ENCODE assay signal across 15 mouse cellular contexts in the genomic region with DNA sequence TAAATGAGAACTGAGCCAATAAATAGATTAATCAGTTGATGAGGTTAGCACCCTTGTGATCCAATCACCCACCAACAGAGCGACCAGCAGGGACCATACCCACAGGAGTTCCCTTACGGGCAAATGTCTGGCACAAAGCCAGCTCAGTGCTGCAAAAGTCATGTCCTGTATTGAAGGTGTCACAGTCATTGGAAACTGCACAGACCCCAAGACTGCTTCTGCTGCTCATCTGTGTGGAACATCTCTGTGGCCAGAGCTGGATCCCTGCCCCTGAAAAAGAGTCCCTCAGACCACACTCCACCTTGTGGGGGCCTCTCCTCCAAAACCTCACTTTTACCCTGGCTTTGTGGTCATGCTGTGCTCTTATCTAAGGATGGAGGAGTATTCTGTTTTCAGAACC.
DNase-seq lines count a peak whose midpoint lies in the region; ATAC-seq and TF ChIP-seq lines count a peak whose summit lies in the region.
"Had no signal": no experiment of that assay in that cellular context is flagged by ENCODE, and none has a peak within 500 bp of the region (broad histone marks: within the 10 kb centered on the region; RNA-seq: fewer than 3 reads in every experiment).

No protein-coding gene starts in this region.

- H3K27ac ChIP-seq in heart, embryonic 10.5 days = peak overlapping the region; percentile 74
- peak overlapping the region; percentile 6 for H3K27ac ChIP-seq in MEL (ENCODE audit: control insufficient read depth, low read depth, low read length)
- peak overlapping the region; percentile 90 for H3K27ac ChIP-seq in heart, postnatal 0 days (ENCODE audit: low read depth)
- H3K27ac ChIP-seq: limb, embryonic 12.5 days; neural tube, embryonic 12.5 days had no signal

- H3K9me3 ChIP-seq in heart, embryonic 10.5 days = no peaks in the 10 kb centered on the region
- H3K9me3 ChIP-seq in MEL (replicated peaks; ENCODE audit: insufficient read depth, low read length) = no peaks in the 10 kb centered on the region
- no peaks in the 10 kb centered on the region for H3K9me3 ChIP-seq in heart, postnatal 0 days (replicated peaks; ENCODE audit: control insufficient read depth, low read length)
- H3K9me3 ChIP-seq: limb, embryonic 12.5 days; neural tube, embryonic 12.5 days had no signal

- TF ChIP-seq RAD21 in MEL (IDR thresholded peaks at IDR 0.05; ENCODE audit: low read depth, low read length) = no peak

- H3K9ac ChIP-seq in MEL (ENCODE audit: control insufficient read depth, low read depth, low read length, poor library complexity, severe bottlenecking) = no peak overlapping the region
- no peak overlapping the region for H3K9ac ChIP-seq in heart, postnatal 0 days (replicated peaks; ENCODE audit: low read depth, low read length)
- H3K9ac ChIP-seq: limb, embryonic 12.5 days; neural tube, embryonic 12.5 days had no signal

- no peak; a peak in 1 of 4 replicates for TF ChIP-seq POLR2A in MEL (IDR thresholded peaks at IDR 0.05; ENCODE audit: control insufficient read depth in 1 of 2, insufficient read depth in 1 of 2, low read depth in 1 of 2, low read length in 2 of 2, poor library complexity in 1 of 2)

- intact Hi-C loops in heart, postnatal 25 days (cut with DNase I) = no loop called here

- 37% methylated on average over 2 of the region's 2 CpGs for WGBS in heart, embryonic 10.5 days
- WGBS in heart, postnatal 0 days = 18% methylated on average over 2 of the region's 2 CpGs

- peaks cover 6% of the 10 kb centered on the region; the same call in 1 of the 2 replicates for H3K79me2 ChIP-seq in MEL (ENCODE audit: control insufficient read depth, insufficient read depth, low read length, poor library complexity)

- TF ChIP-seq EP300 in MEL (IDR thresholded peaks at IDR 0.05; ENCODE audit: low read depth in 1 of 2, low read length in 2 of 2) = peak in 1 of 2 experiments; percentile 61; a peak in 3 of 4 replicates
- TF ChIP-seq EP300 in heart, postnatal 0 days (IDR thresholded peaks at IDR 0.05; ENCODE audit: low read depth) = no peak

- no peaks in the 10 kb centered on the region for H3K36me3 ChIP-seq in heart, embryonic 10.5 days
- H3K36me3 ChIP-seq in MEL (ENCODE audit: control insufficient read depth in 1 of 2, insufficient read depth in 2 of 2, low read length in 2 of 2) = peaks cover 2 to 71% of the 10 kb centered on the region in 2 experiments; a peak in 2 of 4 replicates
- H3K36me3 ChIP-seq in heart, postnatal 0 days (replicated peaks; ENCODE audit: control insufficient read depth, insufficient read depth, low read length) = no peaks in the 10 kb centered on the region
- H3K36me3 ChIP-seq: limb, embryonic 12.5 days; neural tube, embryonic 12.5 days had no signal

- H3K27me3 ChIP-seq in heart, embryonic 10.5 days (ENCODE audit: insufficient read depth, poor library complexity, severe bottlenecking) = no peaks in the 10 kb centered on the region
- no peaks in the 10 kb centered on the region for H3K27me3 ChIP-seq in MEL (ENCODE audit: control insufficient read depth in 1 of 2, insufficient read depth in 2 of 2, low read length in 2 of 2)
- H3K27me3 ChIP-seq in heart, postnatal 0 days (ENCODE audit: control insufficient read depth, insufficient read depth, low read length) = no peaks in the 10 kb centered on the region
- H3K27me3 ChIP-seq: neural tube, embryonic 12.5 days had no signal

- H3K4me3 ChIP-seq in heart, embryonic 10.5 days = no peak overlapping the region
- no peak overlapping the region for H3K4me3 ChIP-seq in MEL (ENCODE audit: control insufficient read depth in 1 of 2, insufficient read depth in 1 of 2, low read depth in 2 of 2, low read length in 2 of 2)
- no peak overlapping the region for H3K4me3 ChIP-seq in heart, postnatal 0 days (ENCODE audit: low read depth, low read length)
- H3K4me3 ChIP-seq: limb, embryonic 12.5 days; neural tube, embryonic 12.5 days had no signal

- TF ChIP-seq CTCF in MEL (IDR thresholded peaks at IDR 0.05 in 2 of 3, conservative IDR thresholded peaks at IDR 0.05 in 1 of 3; ENCODE audit: control insufficient read depth in 1 of 3, insufficient read depth in 1 of 3, low read depth in 2 of 3, low read length in 3 of 3, poor library complexity in 1 of 3, severe bottlenecking in 1 of 3) = no peak
- no peak for TF ChIP-seq CTCF in heart, postnatal 0 days (IDR thresholded peaks at IDR 0.05; ENCODE audit: low read depth)

- ATAC-seq in heart, postnatal 0 days (ENCODE audit: insufficient read depth, low read depth) = no peak

- no peak overlapping the region for H3K4me2 ChIP-seq in heart, postnatal 0 days (ENCODE audit: low read depth, low read length)
- H3K4me2 ChIP-seq: limb, embryonic 12.5 days; neural tube, embryonic 12.5 days had no signal

- peaks cover 92% of the 10 kb centered on the region for H3K4me1 ChIP-seq in heart, embryonic 10.5 days
- H3K4me1 ChIP-seq in MEL (ENCODE audit: control insufficient read depth in 1 of 2, insufficient read depth in 2 of 2, low read length in 2 of 2) = peaks cover 56 to 72% of the 10 kb centered on the region in 2 experiments
- H3K4me1 ChIP-seq in heart, postnatal 0 days (ENCODE audit: control insufficient read depth, insufficient read depth) = peaks cover 74% of the 10 kb centered on the region
- H3K4me1 ChIP-seq: neural tube, embryonic 12.5 days had no signal

- DNase-seq in heart, embryonic 10.5 days (ENCODE audit: low spot score) = no peak
- no peak for DNase-seq in heart, postnatal 25 days (ENCODE audit: low spot score)
- peak; percentile 51 for DNase-seq in 416B (ENCODE audit: low read depth)
- DNase-seq in MEL (ENCODE audit: low read depth, low spot score) = peak; percentile 76
- no peak for DNase-seq in heart, postnatal 0 days (ENCODE audit: low spot score)
- DNase-seq in left cerebral cortex, adult 8-10 months (ENCODE audit: low spot score in 2 of 2) = no peak
- DNase-seq in embryo, embryonic 11 days = no peak
- DNase-seq: cerebellum, adult 9-11 months; gastrocnemius, postnatal 14 days; kidney, adult 9 months; kidney, postnatal 36 days; layer of hippocampus, adult 9-11 months; lung, postnatal 14 days had no signal

TF ChIP-seq in MEL, 35 proteins besides CTCF, POLR2A, EP300 and RAD21:
- TF ChIP-seq JUND (IDR thresholded peaks at IDR 0.05; ENCODE audit: low read depth, low read length) (no peak), MXI1 (IDR thresholded peaks at IDR 0.05; ENCODE audit: low read depth, low read length) (0 out of 2 replicates have a peak, but pooled peaks have one; percentile 15), ZKSCAN1 (IDR thresholded peaks at IDR 0.05; ENCODE audit: low read depth, low read length) (no peak), TBP (IDR thresholded peaks at IDR 0.05; ENCODE audit: low read depth, low read length) (0 out of 2 replicates have a peak, but pooled peaks have one; percentile 17), GATA1 (IDR thresholded peaks at IDR 0.05; ENCODE audit: low read depth, low read length) (0 out of 2 replicates have a peak, but pooled peaks have one; percentile 54), SIN3A (IDR thresholded peaks at IDR 0.05; ENCODE audit: low read length) (0 out of 2 replicates have a peak, but pooled peaks have one; percentile 26), TCF12 (IDR thresholded peaks at IDR 0.05; ENCODE audit: low read depth, low read length) (0 out of 2 replicates have a peak, but pooled peaks have one; percentile 6), ETS1 (IDR thresholded peaks at IDR 0.05; ENCODE audit: low read depth, low read length) (peak; percentile 67), TAL1 (IDR thresholded peaks at IDR 0.05; ENCODE audit: low read length) (peak; percentile 20; the same call in 1 of the 2 replicates), BHLHE40 (IDR thresholded peaks at IDR 0.05; ENCODE audit: borderline replicate concordance, low read depth, low read length) (0 out of 2 replicates have a peak, but pooled peaks have one; percentile 9), RCOR1 (IDR thresholded peaks at IDR 0.05; ENCODE audit: low read depth, low read length) (0 out of 2 replicates have a peak, but pooled peaks have one; percentile 13), GABPA (IDR thresholded peaks at IDR 0.05; ENCODE audit: low read depth, low read length) (no peak)

Comparison
In these comparisons a context has a peak if more than half of its experiments do, and no peak if none do; other contexts are left out.
1. DNase-seq: peak in 416B (single experiment) and MEL (single experiment); none in heart, embryonic 10.5 days (single experiment), heart, postnatal 25 days (single experiment), heart, postnatal 0 days (single experiment), left cerebral cortex, adult 8-10 months (0 of 2) and embryo, embryonic 11 days (single experiment).
2. H3K27ac ChIP-seq: peak in every context shown above with its lines; median percentile 90 in heart, postnatal 0 days; 74 in heart, embryonic 10.5 days; 6 in MEL.